Mouse (Mus musculus) mesoderm, embryonic 11.5 days (tissue): ENCODE measurements at regions not wholly inside any gene's neighbourhood (a gene's known extent, or its start where the extent isn't known, plus 50 kb on each side); places are given as distances from the start of the nearest gene placed in this dataset.

ENCODE experiments used
- DNase-seq: peaks from one replicate; pipeline ENCODE4 v3.0.0-alpha.2; 2012; ENCODE audit warnings: low read depth, low spot score

- DNase-seq: peak; percentile 2
Observed at GRCm38 (mm10) chr6:75805223-75805622, 692.4 kb downstream of the Gm9008 start.

- DNase-seq: no peak
Observed at GRCm38 (mm10) chr6:75799993-75800392, 697.6 kb downstream of the Gm9008 start.

- DNase-seq: peak; percentile 39
Observed at GRCm38 (mm10) chr6:75799546-75799945, 698.0 kb downstream of the Gm9008 start.

- DNase-seq: no peak
Observed at GRCm38 (mm10) chr6:75782680-75783079, 714.9 kb downstream of the Gm9008 start.

GRCm38 (mm10) chr6:75763041-75763440 is 734.5 kb downstream of the Gm9008 start:
- DNase-seq: no peak

- no peak for DNase-seq
Observed at GRCm38 (mm10) chr6:75756184-75756583, 741.4 kb downstream of the Gm9008 start.
